Mouse (Mus musculus) limb, embryonic 14.5 days (tissue): ENCODE results near the gene Samhd1. TPM values are rescaled to one million over a fixed set of nuclear protein-coding genes. Genes with fewer than 3 reads are reported as not detected.

ENCODE experiments used
- ATAC-seq: fragments of 200-750 bp; cut with Nextera tagmentation; 2 replicates; pipeline ENCODE4 v1.8.0; 2017; ENCODE audit warnings: low read depth, moderate number of reproducible peaks, moderate TSS enrichment; ENCODE audit not compliant: low FRiP score
- DNase-seq: peaks from one replicate; pipeline ENCODE4 v3.0.0-alpha.2; 2015; ENCODE audit warnings: low spot score
- H3K27ac ChIP-seq: fragments of 300-500 bp; sonication (generic); replicated peaks from 2 replicates; pipeline ENCODE4 v1.5.1; 2014; ENCODE audit warnings: low read depth, mild to moderate bottlenecking, low read length, moderate library complexity, mixed read lengths
- H3K27me3 ChIP-seq: fragments of 300-500 bp; sonication (generic); 2 replicates; pipeline ENCODE4 v1.6.1; 2014; ENCODE audit warnings: low read length, mixed read lengths; ENCODE audit not compliant: control insufficient read depth, insufficient read depth
- H3K36me3 ChIP-seq: fragments of 300-500 bp; sonication (generic); 2 replicates; pipeline ENCODE4 v1.6.1; 2014; ENCODE audit warnings: mild to moderate bottlenecking, low read length, moderate library complexity, mixed read lengths; ENCODE audit not compliant: control insufficient read depth, insufficient read depth
- H3K4me1 ChIP-seq: fragments of 300-500 bp; sonication (generic); 2 replicates; pipeline ENCODE4 v1.6.1; 2014; ENCODE audit warnings: antibody characterized with exemption, low read length, mixed read lengths; ENCODE audit not compliant: control insufficient read depth, insufficient read depth
- H3K4me2 ChIP-seq: fragments of 300-500 bp; sonication (generic); replicated peaks from 2 replicates; pipeline ENCODE4 v1.6.1; 2014; ENCODE audit warnings: low read depth, mild to moderate bottlenecking, low read length, moderate library complexity; ENCODE audit not compliant: severe bottlenecking
- H3K4me3 ChIP-seq: fragments of 300-500 bp; sonication (generic); replicated peaks from 2 replicates; pipeline ENCODE4 v1.5.1; 2014; ENCODE audit warnings: low read length
- H3K9ac ChIP-seq: fragments of 300-500 bp; sonication (generic); 2 replicates; pipeline ENCODE4 v1.6.1; 2014; ENCODE audit warnings: mild to moderate bottlenecking, low read depth, low read length, moderate library complexity; ENCODE audit not compliant: severe bottlenecking
- H3K9me3 ChIP-seq: fragments of 300-500 bp; sonication (generic); 2 replicates; pipeline ENCODE4 v1.6.1; 2016; ENCODE audit warnings: low read length; ENCODE audit not compliant: control insufficient read depth
- POLR2A ChIP-seq: fragments of 200-500 bp; IDR thresholded peaks from 2 replicates; pipeline ENCODE4 v1.8.0; 2012; ENCODE audit warnings: inconsistent platforms, mild to moderate bottlenecking, moderate library complexity, borderline replicate concordance; ENCODE audit not compliant: insufficient read depth, insufficient read length; ENCODE audit errors: extremely low read depth
- WGBS: fragments of 180-500 bp; shearing (Covaris S2); extraction: QIAGEN DNeasy Blood & Tissue Kit; methylation state at CpG from one replicate; pipeline ENCODE4 v1.1.7; 2014; 5-methylcytosine and 5-hydroxymethylcytosine counted together
- polyA plus RNA-seq, 2 experiments: library from polyadenylated mRNA; depleted of rRNA in 1 of 2; stranded (reverse) in 1 of 2; unstranded in 1 of 2; fragments of >200 nt; fragmentation: Nextera tagmentation in 1 of 2; extraction: Ambion mirVana in 1 of 2; gene quantifications; 2 replicates each; pipeline versions ENCODE4 v1.2.1 to v1.2.3; 2012 to 2014

The Samhd1 gene
- polyA plus RNA-seq, 2 experiments: 24.3 to 33.6 TPM

DNA sequence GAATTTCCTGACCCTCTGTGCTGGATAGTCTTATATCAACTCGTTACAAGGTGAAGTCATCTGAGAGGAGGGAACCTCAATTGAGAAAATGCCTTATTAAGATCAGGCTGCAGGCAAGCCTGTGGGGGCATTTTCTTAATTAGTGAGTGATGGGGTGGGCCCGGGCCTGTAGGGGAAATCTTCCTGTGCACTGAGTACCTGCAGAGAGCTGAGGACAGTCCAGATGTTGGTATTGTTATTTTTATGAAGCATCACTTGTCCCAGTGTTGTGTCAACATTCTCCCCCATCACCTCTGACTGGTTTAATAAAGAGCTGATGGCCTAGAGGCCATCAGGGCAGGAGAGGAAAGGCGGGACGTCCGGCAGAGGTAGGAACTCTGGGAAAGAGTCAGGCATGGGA lies 9.1 kb upstream of the Samhd1 start:
- ATAC-seq (no peak), DNase-seq (no peak)
- no peaks in the 10 kb centered on the region for H3K4me1 ChIP-seq
- H3K9ac ChIP-seq: no peak overlapping the region
- no peaks in the 10 kb centered on the region for H3K27me3 ChIP-seq
- H3K4me2 ChIP-seq: no peak overlapping the region
- H3K27ac ChIP-seq: no peak overlapping the region
- no peaks in the 10 kb centered on the region for H3K9me3 ChIP-seq
- H3K4me3 ChIP-seq: no peak overlapping the region
- no peak for TF ChIP-seq POLR2A
- 65% methylated on average over 5 of the region's 5 CpGs for WGBS
- peaks cover 24% of the 10 kb centered on the region; the same call in 1 of the 2 replicates for H3K36me3 ChIP-seq

DNA sequence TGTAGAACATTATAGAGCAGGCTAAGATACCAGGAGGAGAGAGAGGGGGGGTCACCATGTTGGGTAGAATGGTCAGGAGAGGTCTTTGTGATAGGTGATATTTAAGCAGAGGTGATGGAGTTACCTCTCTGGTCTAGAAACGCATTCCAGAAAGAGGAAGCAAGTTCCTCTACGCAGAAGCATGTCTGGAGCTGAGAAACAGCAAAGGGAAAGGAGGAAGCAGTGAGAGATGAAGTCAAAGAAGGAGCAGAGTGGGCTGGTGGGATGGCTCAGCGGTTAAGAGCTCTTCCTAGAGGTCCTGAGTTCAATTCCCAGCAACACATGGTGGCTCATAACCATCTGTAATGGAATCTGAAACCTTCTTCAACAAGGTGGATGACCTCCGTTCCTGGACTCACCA lies 6.9 kb upstream of the Samhd1 start:
- DNase-seq: no peak
- Histone ChIP-seq H3K9ac (no peak overlapping the region), H3K4me2 (no peak overlapping the region), H3K36me3 (0 out of 2 replicates have a peak, but pooled peaks cover 14% of the 10 kb centered on the region), H3K27me3 (no peaks in the 10 kb centered on the region), H3K4me3 (no peak overlapping the region), H3K4me1 (no peaks in the 10 kb centered on the region), H3K27ac (no peak overlapping the region), H3K9me3 (no peaks in the 10 kb centered on the region)
- 80% methylated on average over 4 of the region's 4 CpGs for WGBS
- no peak for ATAC-seq
- TF ChIP-seq POLR2A: no peak

DNA sequence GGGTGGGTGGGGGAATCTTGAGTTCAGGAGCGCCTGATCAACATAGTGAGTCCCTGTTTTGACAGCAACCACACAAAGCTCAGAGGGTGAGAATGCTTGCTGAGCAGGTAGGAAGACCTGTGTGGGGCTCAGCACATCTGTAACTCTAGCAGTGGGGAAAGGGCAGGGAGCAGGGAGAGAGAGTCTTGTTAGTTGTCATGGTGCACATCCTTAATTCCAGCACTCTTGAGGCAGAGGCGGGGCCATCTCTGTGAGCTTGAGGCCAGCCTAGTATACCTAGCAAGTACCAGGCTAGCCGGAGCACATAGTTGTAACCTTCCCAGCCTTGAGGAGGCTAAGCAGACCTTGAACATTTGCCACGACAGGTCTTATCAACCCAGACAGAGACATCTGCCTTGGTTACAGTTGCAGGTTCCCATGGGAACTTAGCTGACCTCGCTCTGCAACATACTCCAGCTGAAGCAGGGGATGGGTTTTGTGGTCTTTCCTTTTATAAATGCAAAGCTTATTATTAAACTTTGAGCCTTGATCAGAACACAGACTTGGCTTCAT lies 4.3 kb upstream of the Samhd1 start:
- no peak overlapping the region for H3K4me3 ChIP-seq
- no peaks in the 10 kb centered on the region for H3K27me3 ChIP-seq
- no peak for TF ChIP-seq POLR2A
- ATAC-seq (no peak), DNase-seq (no peak)
- no peak overlapping the region for H3K9ac ChIP-seq
- no peak overlapping the region for H3K4me2 ChIP-seq
- H3K36me3 ChIP-seq: no peaks in the 10 kb centered on the region
- H3K4me1 ChIP-seq: no peaks in the 10 kb centered on the region
- no peak overlapping the region for H3K27ac ChIP-seq
- 94% methylated on average over 5 of the region's 5 CpGs for WGBS
- H3K9me3 ChIP-seq: no peaks in the 10 kb centered on the region

DNA sequence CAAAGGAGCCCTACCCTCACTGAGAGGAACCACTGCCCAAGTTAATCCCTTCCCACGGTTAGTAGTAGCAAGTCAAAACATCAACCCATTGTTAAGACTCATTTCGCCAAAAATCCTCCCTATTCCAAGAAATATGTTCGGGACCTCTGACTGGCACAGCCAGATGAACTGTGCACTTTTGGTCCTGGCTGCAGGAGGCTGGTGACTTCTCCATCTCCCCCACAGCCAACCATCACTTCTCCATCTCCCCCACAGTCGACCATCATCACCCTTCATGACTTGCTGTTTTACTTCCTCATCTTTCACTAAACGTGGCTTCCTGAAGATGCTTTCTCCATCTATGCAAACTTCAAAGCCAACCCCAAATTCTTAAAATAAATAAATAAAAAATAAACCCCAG lies 3.7 kb upstream of the Samhd1 start:
- no peak for TF ChIP-seq POLR2A
- H3K36me3 ChIP-seq: no peaks in the 10 kb centered on the region
- no peak overlapping the region for H3K4me2 ChIP-seq
- H3K4me1 ChIP-seq: peaks cover 1% of the 10 kb centered on the region
- no peak overlapping the region for H3K9ac ChIP-seq
- H3K9me3 ChIP-seq: no peaks in the 10 kb centered on the region
- ATAC-seq (no peak), DNase-seq (no peak)
- WGBS: 85% methylated on average over 5 of the region's 5 CpGs
- no peak overlapping the region for H3K4me3 ChIP-seq
- no peaks in the 10 kb centered on the region for H3K27me3 ChIP-seq
- H3K27ac ChIP-seq: no peak overlapping the region

DNA sequence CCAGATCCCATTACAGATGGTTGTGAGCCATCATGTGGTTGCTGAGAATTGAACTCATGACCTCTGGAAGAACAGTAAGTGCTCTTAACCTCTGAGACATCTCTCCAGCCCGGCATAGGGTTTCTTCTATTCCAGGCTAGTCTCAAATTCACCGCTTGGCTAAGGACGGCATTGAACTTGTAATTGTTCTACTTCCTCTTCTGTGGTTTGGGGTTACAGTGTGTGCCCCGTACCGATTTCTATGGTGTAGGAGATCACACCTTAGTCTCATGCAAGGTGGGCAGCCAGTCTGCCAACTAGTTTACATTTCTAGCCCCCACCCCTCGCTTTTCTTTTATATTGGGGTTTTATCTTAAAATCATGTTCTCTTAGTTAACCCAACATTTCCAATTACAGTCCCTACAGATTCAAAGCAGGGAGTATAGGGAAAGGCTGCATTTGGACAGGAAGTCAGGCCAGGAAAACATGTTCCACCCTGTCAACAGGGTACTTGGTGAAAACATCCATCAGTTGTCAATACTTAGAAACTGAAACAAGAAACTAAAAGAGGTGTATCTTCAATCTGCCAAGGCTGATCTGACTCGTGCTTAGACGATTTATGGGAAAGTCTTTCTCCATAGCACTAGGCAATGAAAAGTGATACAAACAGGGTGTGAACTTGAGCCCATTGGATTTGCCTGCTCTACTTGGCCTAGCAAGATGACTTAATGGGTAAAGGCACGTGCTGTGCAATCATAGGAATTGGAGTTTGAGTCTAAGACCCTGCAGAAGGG lies 3.1 kb upstream of the Samhd1 start:
- no peak for TF ChIP-seq POLR2A
- H3K27ac ChIP-seq: no peak overlapping the region
- H3K4me1 ChIP-seq: peaks cover 5% of the 10 kb centered on the region
- DNase-seq (no peak), ATAC-seq (no peak)
- H3K4me2 ChIP-seq: no peak overlapping the region
- 84% methylated on average over 9 of the region's 9 CpGs for WGBS
- H3K9me3 ChIP-seq: no peaks in the 10 kb centered on the region
- H3K36me3 ChIP-seq: no peaks in the 10 kb centered on the region
- no peak overlapping the region for H3K4me3 ChIP-seq
- H3K27me3 ChIP-seq: no peaks in the 10 kb centered on the region
- no peak overlapping the region for H3K9ac ChIP-seq

DNA sequence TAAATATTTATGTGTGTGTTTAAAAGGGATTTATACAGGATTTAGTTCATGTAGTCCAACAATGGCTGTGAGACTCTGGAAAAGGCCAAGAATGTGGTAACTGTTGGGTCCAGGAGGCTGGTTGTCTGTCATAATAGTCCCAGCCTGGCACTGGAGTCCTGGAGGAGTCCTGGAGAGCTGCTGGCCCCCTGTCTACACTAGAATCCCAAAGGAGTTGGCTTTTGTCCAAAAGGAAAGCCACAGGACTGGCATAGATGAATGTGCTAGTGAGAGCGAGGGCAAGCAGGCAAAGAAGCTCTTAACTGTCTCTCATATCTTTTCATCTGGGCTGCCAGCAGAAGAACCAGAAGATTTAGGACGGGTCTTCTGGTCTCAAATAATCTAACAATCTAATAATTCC lies 1.6 kb upstream of the Samhd1 start:
- Histone ChIP-seq H3K27me3 (no peaks in the 10 kb centered on the region), H3K9me3 (no peaks in the 10 kb centered on the region), H3K4me2 (no peak overlapping the region), H3K9ac (no peak overlapping the region), H3K4me1 (peaks cover 5% of the 10 kb centered on the region), H3K36me3 (no peaks in the 10 kb centered on the region), H3K4me3 (no peak overlapping the region), H3K27ac (no peak overlapping the region)
- DNase-seq (no peak), ATAC-seq (no peak)
- WGBS: 86% methylated on average over 2 of the region's 2 CpGs
- no peak for TF ChIP-seq POLR2A
